Mouse (Mus musculus) kidney, postnatal 10 days (tissue): ENCODE data around the gene Umps.

ENCODE experiments used
- DNase-seq: peaks from one replicate; pipeline ENCODE4 v3.0.0; 2021; ENCODE audit warnings: mixed read lengths

The Umps gene

GRCm38 (mm10) chr16:33953008-33953407 lies 13.8 kb downstream of the Umps start:
- no peak for DNase-seq

DNA sequence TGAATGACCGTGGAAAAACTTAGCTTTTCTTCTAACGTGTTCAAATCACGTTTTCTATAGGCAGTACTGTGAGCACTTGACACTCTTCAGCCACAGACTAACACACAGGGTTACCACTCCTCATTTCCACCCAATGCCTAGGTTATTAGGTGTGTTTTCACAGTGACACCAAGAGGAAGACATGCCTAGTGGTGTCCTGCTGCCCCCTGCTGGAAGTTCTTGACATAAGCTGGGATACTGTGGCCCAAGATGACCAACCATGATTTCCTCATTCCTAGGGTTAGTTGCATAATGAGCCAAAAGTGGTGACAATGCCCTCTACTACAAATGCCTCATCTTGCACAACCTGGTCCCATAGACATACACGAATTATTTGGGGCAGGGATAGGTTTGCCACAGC lies 16.0 kb downstream of the Umps start:
- DNase-seq, result peak; percentile 93

DNA sequence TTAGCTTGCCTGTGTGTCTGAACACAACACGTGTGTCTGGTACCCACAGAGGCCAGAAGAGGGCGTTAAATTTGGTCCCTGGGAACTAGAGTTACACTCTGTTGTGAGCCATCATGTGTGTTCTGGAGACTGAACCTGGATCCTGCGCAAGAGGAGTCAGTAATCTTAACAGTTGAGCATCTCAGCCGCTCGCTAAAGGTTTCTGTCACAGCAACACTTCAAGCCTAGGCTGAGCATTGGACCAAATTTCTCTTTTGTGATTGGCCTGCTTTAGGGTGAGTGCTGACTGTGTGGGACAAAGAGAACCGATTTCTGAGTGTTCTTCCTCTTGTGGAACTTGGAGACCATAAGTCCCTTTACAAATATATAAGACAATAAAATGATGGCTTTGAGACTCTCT lies 16.5 kb downstream of the Umps start:
- no peak for DNase-seq

GRCm38 (mm10) chr16:33947664-33948571 lies 18.9 kb downstream of the Umps start:
- no peak for DNase-seq

GRCm38 (mm10) chr16:33946021-33946420 lies 20.8 kb downstream of the Umps start:
- DNase-seq, result peak; percentile 69

DNA sequence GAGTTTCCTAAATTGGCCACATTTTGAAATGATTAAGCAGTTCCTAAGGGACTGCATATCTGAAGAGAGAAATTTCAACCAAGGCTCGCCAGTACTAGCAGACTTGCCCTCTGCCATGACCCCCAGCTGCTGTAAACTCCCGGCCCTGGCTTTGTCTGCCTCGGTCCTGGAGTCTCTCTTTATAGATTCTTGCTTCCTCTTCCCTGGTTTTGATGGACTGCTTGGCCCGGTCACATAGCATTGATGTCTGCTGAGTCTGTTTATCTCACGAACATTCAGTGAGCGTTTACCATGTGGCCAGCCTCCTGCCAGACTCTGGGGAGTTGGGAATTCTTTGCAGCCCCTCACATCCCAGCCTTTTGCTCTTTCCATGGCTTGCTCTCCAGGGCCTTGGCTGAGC lies 22.1 kb downstream of the Umps start:
- peak; percentile 80 for DNase-seq

DNA sequence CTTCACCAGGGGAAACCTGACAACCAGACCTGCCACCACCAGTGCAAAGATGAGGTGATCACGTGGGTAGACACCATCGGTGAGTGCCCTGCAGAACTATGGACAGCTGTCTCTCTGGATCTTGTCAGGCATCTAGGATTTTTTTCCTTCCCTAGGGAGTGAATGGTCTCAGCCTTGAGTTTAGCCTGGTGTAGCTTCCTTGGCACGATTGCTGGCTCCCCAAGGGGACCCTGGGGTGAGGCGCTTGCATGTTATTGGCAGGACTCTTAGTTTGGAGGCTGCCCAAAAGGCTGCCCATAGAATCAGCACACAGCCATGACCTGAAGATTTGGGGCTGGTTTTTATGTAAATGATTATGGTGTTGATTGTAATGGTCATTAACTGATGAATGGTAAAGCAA lies 22.7 kb downstream of the Umps start:
- DNase-seq, result no peak

GRCm38 (mm10) chr16:33943388-33943787 lies 23.4 kb downstream of the Umps start:
- no peak for DNase-seq

GRCm38 (mm10) chr16:33942341-33942740 lies 24.5 kb downstream of the Umps start:
- peak; percentile 89 for DNase-seq

- peak; percentile 81 for DNase-seq
These were observed 25.5 kb downstream of the Umps start for GRCm38 (mm10) chr16:33941271-33941781.

- DNase-seq, result no peak
These were observed 26.7 kb downstream of the Umps start for GRCm38 (mm10) chr16:33940095-33940494.

- DNase-seq, result peak; percentile 72
These were observed 27.2 kb downstream of the Umps start for GRCm38 (mm10) chr16:33939636-33940035.

DNA sequence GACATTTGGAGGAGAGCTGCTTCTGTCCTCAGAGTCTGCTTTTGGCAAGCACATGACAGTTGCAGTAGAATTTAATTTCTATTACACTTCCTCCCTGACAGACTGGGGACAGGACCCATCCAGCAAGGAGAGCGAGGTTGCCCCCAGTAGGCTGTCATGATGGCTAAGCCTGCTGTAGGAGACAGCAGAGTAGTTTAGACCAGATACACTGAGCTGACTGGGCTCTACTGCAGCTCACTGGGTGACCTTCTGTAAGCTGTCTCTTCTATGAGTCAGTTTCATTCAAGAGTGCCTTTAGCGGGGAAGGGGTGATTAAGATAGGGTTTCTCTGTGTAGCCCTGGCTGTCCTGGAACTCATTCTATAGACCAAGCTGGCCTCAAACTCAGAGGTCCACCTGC lies 27.7 kb downstream of the Umps start:
- no peak for DNase-seq

GRCm38 (mm10) chr16:33938311-33939132 lies 28.3 kb downstream of the Umps start:
- DNase-seq, result peak; percentile 45

DNA sequence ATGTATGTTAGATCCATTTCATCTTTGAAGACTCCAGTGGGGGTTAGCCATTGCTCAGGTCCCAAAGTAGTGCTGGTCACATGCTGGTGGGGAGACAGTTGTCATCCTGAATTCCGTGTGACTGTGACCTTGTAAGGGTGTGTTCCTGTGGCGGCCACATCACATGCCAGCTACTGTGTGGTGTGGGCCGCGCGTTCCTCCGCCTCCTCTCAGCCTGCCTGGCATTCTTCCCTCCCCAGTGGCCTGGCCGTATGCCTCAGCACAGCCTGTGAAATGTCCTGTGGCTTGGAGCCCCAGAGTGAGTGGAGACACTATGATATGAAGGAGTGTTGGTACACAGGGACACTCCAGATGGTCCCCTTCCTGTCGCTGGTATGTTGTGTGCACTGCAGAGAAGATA lies 29.3 kb downstream of the Umps start:
- peak; percentile 70 for DNase-seq

- no peak for DNase-seq
These were observed 30.0 kb downstream of the Umps start for GRCm38 (mm10) chr16:33936885-33937284.

DNA sequence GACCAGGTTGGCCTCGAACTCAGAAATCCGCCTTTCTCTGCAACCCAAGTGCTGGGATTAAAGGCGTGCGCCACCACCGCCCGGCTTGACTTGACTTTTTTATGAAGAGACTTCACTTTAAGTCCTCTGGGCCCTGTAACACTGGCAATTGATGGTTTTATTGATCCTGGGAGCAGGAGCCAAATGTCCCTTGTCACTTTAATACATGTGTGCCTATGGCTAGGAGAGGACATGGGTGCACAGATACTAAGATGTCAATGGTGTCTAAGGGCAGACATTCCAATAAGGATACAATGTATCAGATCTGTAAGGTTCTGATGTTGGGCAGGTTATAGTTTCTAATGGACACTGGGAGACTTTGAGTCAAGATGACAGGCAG lies 31.4 kb downstream of the Umps start:
- DNase-seq, result no peak

DNA sequence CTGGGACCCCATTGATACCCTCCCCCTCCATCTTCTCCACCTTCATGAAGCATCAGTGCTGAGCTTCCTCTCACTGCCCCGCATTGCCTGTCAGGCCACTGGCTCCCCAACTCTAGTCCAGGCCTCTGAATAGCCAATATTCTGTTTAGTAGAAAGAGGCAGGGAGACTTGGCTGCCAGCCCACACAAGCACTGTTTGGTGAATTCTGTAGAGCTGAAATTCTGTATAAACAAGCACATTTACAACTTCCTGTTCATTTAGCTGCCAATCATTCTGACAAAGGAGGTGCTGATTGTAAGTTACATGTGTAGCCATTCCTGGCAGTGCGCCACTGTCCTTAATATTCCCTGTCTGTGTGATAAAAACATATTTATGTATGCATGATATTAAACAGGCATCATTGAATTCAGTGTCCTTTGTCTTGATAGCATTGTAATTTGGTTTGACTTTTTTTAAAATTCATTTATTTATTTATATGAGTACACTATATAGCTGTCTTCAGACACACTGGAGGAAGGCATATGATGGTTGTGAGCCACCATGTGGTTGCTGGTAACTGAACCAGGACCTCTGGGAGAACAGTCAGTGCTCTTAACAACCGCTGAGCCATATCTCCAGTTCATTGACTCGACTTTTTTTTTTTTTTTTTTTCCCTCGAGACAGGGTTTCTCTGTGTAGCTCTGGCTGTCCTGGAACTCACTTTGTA lies 32.0 kb downstream of the Umps start:
- DNase-seq, result peak; percentile 86

DNA sequence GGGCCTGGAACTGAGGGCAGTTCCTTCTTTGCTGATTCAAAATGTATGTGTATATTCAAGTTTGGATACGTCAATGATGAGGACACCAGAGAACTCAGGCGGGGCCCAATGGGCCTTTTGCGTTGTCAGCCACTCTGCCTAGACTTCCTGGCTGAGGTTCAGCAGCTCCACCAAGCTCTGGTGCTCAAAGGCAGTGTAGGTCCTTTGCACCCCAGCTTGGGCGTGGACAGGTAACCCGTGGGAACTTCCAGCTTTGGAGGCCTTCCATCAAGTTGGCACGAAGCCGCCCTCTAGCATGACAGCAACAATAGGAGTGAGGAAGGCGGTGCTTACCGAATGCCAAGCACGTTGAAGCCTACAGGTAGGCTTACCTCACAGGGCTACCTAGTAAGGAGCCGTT lies 33.4 kb downstream of the Umps start:
- peak; percentile 14 for DNase-seq

DNA sequence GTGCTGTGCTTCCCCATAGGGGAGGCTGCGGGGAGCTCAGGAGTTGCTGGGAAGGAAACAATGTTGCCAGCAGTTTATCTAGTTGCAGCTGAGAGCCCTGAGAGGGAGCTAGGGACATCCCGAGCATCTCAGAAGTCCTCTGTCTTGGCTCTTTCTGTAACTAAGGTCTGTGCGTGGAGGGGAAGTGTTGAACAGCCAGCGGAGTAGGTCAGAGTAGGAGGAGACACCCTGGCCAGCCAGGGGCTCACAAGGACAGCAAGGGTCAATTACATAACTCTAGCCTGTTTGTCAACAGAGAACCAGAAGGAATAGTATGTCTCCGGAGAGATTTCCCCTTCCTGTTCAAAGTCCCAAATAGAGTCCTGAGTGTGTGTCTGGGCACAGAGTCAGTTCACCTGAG lies 34.7 kb downstream of the Umps start:
- DNase-seq, result peak; percentile 43

- peak; percentile 46 for DNase-seq
These were observed 35.2 kb downstream of the Umps start for GRCm38 (mm10) chr16:33931682-33932081.

GRCm38 (mm10) chr16:33930785-33931184 lies 36.1 kb downstream of the Umps start:
- peak; percentile 63 for DNase-seq
